Mouse (Mus musculus) stomach, postnatal 0 days (tissue): Measurements from ENCODE around the gene Lingo1. TPM values are rescaled to one million over a fixed set of nuclear protein-coding genes. Genes with fewer than 3 reads are reported as not detected.

Experiments
- ATAC-seq: fragments of 200-750 bp; cut with Nextera tagmentation; 2 replicates; pipeline ENCODE4 v1.8.0; 2017; ENCODE audit not compliant: low FRiP score, low TSS enrichment
- DNase-seq: peaks from one replicate; pipeline ENCODE4 v3.0.0-alpha.2; 2016; ENCODE audit warnings: low spot score
- H3K27ac ChIP-seq: fragments of 300-500 bp; sonication (generic); replicated peaks from 2 replicates; pipeline ENCODE4 v1.5.1; 2014; ENCODE audit warnings: mild to moderate bottlenecking, control low read depth
- H3K27me3 ChIP-seq: fragments of 300-500 bp; sonication (generic); 2 replicates; pipeline ENCODE4 v1.6.1; 2014; ENCODE audit warnings: low read length; ENCODE audit not compliant: control insufficient read depth, insufficient read depth
- H3K36me3 ChIP-seq: fragments of 300-500 bp; sonication (generic); 2 replicates; pipeline ENCODE4 v1.6.1; 2014; ENCODE audit warnings: low read length, mixed read lengths; ENCODE audit not compliant: control insufficient read depth, insufficient read depth
- H3K4me1 ChIP-seq: fragments of 300-500 bp; sonication (generic); replicated peaks from 2 replicates; pipeline ENCODE4 v1.6.1; 2014; ENCODE audit warnings: antibody characterized with exemption; ENCODE audit not compliant: control insufficient read depth, insufficient read depth
- H3K4me2 ChIP-seq: fragments of 300-500 bp; sonication (generic); replicated peaks from 2 replicates; pipeline ENCODE4 v1.6.1; 2014; ENCODE audit warnings: low read depth, mild to moderate bottlenecking, control low read depth, moderate library complexity
- H3K4me3 ChIP-seq: fragments of 300-500 bp; sonication (generic); 2 replicates; pipeline ENCODE4 v1.5.1; 2014; ENCODE audit warnings: low read depth, low read length, control low read depth
- H3K9ac ChIP-seq: fragments of 300-500 bp; sonication (generic); 2 replicates; pipeline ENCODE4 v1.6.1; 2014; ENCODE audit warnings: mild to moderate bottlenecking, low read length, control low read depth, mixed read lengths
- H3K9me3 ChIP-seq: fragments of 300-500 bp; sonication (generic); 2 replicates; pipeline ENCODE4 v1.6.1; 2016; ENCODE audit warnings: low read length; ENCODE audit not compliant: control insufficient read depth
- CTCF ChIP-seq: IDR thresholded peaks from 2 replicates; pipeline ENCODE4 v1.5.1; 2016; ENCODE audit warnings: antibody characterized with exemption, low read depth, mild to moderate bottlenecking, moderate library complexity
- EP300 ChIP-seq: optimal IDR thresholded peaks from 2 replicates; pipeline ENCODE3; 2016; ENCODE audit warnings: antibody characterized with exemption
- WGBS: fragments of 180-500 bp; shearing (Covaris S2); extraction: QIAGEN DNeasy Blood & Tissue Kit; methylation state at CpG from one replicate; pipeline ENCODE4 v1.1.7; 2014; 5-methylcytosine and 5-hydroxymethylcytosine counted together
- polyA plus RNA-seq: library from polyadenylated mRNA; unstranded; fragments of >200 nt; fragmentation: Nextera tagmentation; extraction: Ambion mirVana; gene quantifications from 2 replicates; pipeline ENCODE4 v1.2.1, GENCODE M21; 2015

Lingo1 gene
- polyA plus RNA-seq, 1 experiment from 2014 or later: 0.99 TPM

DNA sequence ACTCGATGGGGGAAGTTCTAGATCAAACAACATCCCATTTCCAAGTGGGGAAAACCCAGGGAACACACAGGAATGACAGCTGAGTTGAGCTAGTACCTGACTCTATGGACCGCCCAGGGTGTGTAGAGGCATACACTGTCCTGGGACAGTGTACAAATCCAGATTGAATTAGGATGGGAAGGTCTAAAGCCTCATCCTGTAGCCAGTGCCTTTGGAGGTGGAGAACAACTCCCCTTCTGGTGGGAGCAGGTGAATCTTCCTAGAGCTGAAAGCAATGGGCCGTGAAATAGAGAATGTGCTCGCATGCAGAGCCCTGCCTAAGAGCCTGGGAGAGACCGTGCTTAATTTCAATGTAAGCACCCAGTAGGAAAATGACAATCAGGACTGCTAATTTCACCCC, 185.8 kb downstream of the Lingo1 start:
- TF ChIP-seq CTCF: no peak
- no peak for TF ChIP-seq EP300
- H3K4me3 ChIP-seq: no peak overlapping the region
- ATAC-seq (no peak), DNase-seq (no peak)
- no peak overlapping the region for H3K27ac ChIP-seq
- no peaks in the 10 kb centered on the region for H3K9me3 ChIP-seq
- H3K4me1 ChIP-seq: no peaks in the 10 kb centered on the region
- H3K27me3 ChIP-seq: no peaks in the 10 kb centered on the region
- no peak overlapping the region for H3K9ac ChIP-seq
- 76% methylated on average over 5 of the region's 5 CpGs for WGBS
- H3K4me2 ChIP-seq: no peak overlapping the region
- no peaks in the 10 kb centered on the region for H3K36me3 ChIP-seq

DNA sequence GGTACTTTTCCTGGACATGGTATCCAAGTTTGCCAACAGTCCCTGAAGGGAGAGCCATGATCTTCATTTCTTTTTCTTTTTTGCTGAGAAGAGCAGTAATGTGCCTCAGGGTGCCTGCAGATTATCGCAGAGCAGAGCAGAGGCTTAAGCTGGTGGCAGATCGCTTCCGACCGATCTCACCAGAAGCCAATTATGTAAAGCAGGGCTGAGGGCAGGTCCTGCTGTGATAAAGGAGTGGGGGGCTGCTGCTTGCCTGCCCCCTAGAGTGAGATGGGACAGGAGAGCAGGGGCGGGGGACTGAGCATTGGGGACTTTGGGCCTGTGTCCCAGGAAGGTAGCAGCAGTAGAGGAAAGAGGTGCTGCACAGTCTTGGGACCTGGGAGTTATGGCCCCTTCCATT, 186.8 kb downstream of the Lingo1 start:
- no peak for DNase-seq
- H3K9me3 ChIP-seq: no peaks in the 10 kb centered on the region
- no peak overlapping the region for H3K9ac ChIP-seq
- H3K4me2 ChIP-seq: no peak overlapping the region
- TF ChIP-seq CTCF (no peak), EP300 (no peak)
- no peak overlapping the region for H3K4me3 ChIP-seq
- no peaks in the 10 kb centered on the region for H3K4me1 ChIP-seq
- WGBS: 47% methylated on average over 5 of the region's 5 CpGs
- no peaks in the 10 kb centered on the region for H3K27me3 ChIP-seq
- no peaks in the 10 kb centered on the region for H3K36me3 ChIP-seq
- H3K27ac ChIP-seq: no peak overlapping the region
- ATAC-seq: no peak

DNA sequence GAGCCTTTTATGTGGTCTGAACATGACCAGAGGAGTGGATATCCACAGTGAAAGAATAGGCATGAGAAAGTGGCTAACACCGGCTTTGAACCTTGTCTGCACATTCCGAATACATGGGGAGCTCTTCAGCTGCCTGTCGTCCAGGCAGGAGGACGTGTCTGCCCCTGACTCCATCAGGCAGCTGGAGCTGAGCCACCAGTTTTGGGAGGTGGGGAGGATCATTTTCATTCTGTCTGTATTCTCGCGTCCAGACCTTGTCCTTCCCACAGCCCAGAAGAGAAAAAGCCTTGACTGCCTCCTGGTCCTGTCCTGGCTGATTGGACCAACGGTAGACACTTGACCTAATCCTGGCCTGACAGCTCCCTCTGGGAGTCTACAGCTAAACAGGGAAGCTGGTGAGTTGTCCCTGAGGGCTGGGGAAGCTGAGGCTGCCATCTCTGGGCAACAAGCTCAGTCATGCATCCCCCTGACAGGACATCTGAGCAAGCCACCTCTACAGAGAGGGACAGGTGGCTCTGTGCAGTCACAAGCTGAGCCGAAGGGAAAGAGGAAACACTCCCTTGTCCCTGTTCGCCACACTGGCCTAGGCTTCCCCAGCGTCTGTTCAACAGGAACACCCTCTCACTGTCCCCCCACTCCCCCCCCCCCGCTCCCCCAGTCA, 187.4 kb downstream of the Lingo1 start:
- 30% methylated on average over 11 of the region's 11 CpGs for WGBS
- Histone ChIP-seq H3K9me3 (no peaks in the 10 kb centered on the region), H3K4me3 (no peak overlapping the region), H3K4me2 (no peak overlapping the region), H3K27me3 (no peaks in the 10 kb centered on the region), H3K36me3 (no peaks in the 10 kb centered on the region), H3K27ac (no peak overlapping the region), H3K9ac (no peak overlapping the region), H3K4me1 (no peaks in the 10 kb centered on the region)
- 0 out of 2 replicates have a peak, but pooled peaks have one; percentile 21 for ATAC-seq
- no peak for DNase-seq
- no peak for TF ChIP-seq EP300
- TF ChIP-seq CTCF: no peak

DNA sequence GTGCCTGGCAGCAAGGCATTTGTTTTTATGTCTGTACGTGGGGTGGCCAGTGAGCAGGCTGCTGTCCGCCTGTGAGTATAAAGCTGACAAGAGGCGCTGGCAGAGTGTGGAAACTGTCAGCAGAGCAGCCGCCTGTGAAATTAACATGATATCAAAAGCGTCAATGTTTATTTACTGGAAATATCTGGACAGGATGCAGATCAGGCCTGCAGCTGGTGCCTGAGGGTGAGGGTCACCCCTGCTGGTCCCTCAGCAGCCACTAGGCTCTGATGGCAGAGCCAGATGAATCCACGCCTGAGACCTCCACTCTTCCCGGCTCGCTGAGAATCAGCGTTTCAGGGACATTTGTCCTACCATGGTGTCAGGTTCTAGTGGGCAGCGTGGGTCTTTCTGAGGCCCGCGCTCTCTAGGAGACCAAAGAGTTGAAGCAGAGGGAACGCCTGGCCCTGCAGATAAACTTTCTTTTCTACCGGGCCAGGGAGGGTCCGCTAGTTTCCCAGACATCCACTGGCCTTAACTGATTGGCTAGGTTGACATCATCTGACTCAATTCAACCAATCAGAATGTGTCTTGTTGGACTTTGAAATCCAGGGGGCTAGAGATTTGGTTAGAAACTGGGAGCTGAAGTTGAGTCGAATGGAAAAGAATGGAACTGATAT, 190.1 kb downstream of the Lingo1 start:
- DNase-seq (no peak), ATAC-seq (no peak)
- no peaks in the 10 kb centered on the region for H3K4me1 ChIP-seq
- no peaks in the 10 kb centered on the region for H3K9me3 ChIP-seq
- no peaks in the 10 kb centered on the region for H3K27me3 ChIP-seq
- no peak overlapping the region for H3K27ac ChIP-seq
- no peak overlapping the region for H3K4me2 ChIP-seq
- H3K36me3 ChIP-seq: no peaks in the 10 kb centered on the region
- no peak overlapping the region for H3K9ac ChIP-seq
- 68% methylated on average over 16 of the region's 16 CpGs for WGBS
- H3K4me3 ChIP-seq: no peak overlapping the region
- TF ChIP-seq CTCF (no peak), EP300 (no peak)

DNA sequence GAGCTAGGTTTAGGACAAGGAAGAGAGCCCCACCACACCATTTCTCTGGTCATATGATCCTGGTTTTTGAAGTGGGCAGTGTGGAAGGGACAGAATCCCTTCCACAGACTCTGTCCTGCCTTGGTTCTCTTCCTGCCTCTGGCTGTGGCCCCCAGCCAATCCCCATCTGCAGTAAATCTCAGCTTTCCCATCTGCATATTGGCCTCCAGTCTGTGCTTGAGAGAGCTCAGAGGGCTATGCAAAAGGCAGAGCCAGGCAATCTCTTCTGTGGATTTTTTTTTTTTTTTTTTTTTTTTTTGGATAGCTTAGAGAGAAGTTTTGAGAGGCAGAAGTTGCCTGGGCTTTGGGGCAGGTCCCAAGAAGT, 190.8 kb downstream of the Lingo1 start:
- Histone ChIP-seq H3K27ac (no peak overlapping the region), H3K4me3 (no peak overlapping the region), H3K9ac (no peak overlapping the region), H3K9me3 (no peaks in the 10 kb centered on the region), H3K4me2 (no peak overlapping the region), H3K4me1 (no peaks in the 10 kb centered on the region), H3K27me3 (no peaks in the 10 kb centered on the region), H3K36me3 (no peaks in the 10 kb centered on the region)
- no peak for ATAC-seq
- TF ChIP-seq CTCF (no peak), EP300 (no peak)
- DNase-seq: no peak

DNA sequence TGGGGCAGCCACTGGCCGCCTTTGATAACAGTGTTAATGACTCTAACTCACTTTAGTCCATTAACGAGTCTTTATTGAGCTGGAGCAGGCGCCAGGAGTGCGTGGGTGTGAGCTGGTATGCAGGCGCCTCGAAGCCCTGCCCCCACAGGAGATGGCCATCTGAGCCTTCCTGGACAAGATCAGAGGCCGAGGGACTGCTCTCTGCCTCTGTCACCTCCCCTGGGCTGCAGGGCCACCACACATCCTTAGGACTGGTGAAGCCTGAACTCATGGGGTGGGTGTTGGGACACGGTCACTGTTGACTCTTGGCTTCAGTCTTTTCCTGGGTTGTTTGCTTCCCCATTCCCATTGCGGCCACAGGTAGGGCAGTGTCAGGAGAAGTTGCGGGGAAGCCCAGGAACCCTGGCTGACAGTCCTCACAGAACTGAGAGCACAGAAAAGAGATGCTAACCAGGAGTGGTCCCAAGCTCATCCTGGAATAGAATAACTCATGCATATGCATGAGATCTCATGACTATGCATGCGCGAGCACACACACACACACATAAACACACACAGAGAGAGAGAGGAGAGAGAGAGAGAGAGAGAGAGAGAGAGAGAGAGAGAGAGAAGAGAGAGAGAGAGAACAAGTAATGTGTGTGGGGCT, 191.3 kb downstream of the Lingo1 start:
- H3K4me2 ChIP-seq: no peak overlapping the region
- no peaks in the 10 kb centered on the region for H3K27me3 ChIP-seq
- no peaks in the 10 kb centered on the region for H3K36me3 ChIP-seq
- DNase-seq (peak; percentile 21), ATAC-seq (no peak)
- H3K4me1 ChIP-seq: no peaks in the 10 kb centered on the region
- H3K9me3 ChIP-seq: no peaks in the 10 kb centered on the region
- TF ChIP-seq CTCF (no peak), EP300 (no peak)
- no peak overlapping the region for H3K4me3 ChIP-seq
- H3K9ac ChIP-seq: no peak overlapping the region
- H3K27ac ChIP-seq: no peak overlapping the region
- 41% methylated on average over 12 of the region's 12 CpGs for WGBS
